Comparison of ENCODE assay signal across 8 mouse cellular contexts in genomic region chr6:23840001-23840400, GRCm38 (mm10). TPM values are rescaled to one million over a fixed set of nuclear protein-coding genes. Genes with fewer than 3 reads are reported as not detected.
DNase-seq lines count a peak whose midpoint lies in the region; ATAC-seq and TF ChIP-seq lines count a peak whose summit lies in the region.

No protein-coding gene starts in this region.

- TF ChIP-seq CTCF in forebrain, postnatal 0 days (IDR thresholded peaks at IDR 0.05; ENCODE audit: low read depth) = peak; percentile 47; the same call in 1 of the 2 replicates

- under 1% methylated on average over 15 of the region's 15 CpGs for WGBS in forebrain, postnatal 0 days

- no peak for DNase-seq in cerebellum, postnatal 4 days (ENCODE audit: low spot score in 2 of 2)
- peak; percentile 66 to 74 for DNase-seq in cerebellum, adult 18-20 months
- peak; percentile 48 for DNase-seq in forebrain, postnatal 0 days
- peak; percentile 27 for DNase-seq in kidney, adult 9 months
- peak; percentile 41 for DNase-seq in lung, postnatal 10 days
- no peak for DNase-seq in thymus, postnatal 4 days
- no peak for DNase-seq in urinary bladder, postnatal 4 days (ENCODE audit: low spot score in 2 of 2)

- peak; percentile 59; the same call in 1 of the 2 replicates for ATAC-seq in cerebellum, adult (ENCODE audit: insufficient number of reproducible peaks, low FRiP score, low TSS enrichment)
- no peak for ATAC-seq in forebrain, postnatal 0 days

- peak overlapping the region; percentile 74 for H3K4me3 ChIP-seq in forebrain, postnatal 0 days (ENCODE audit: low read depth, low read length)

- no peaks in the 10 kb centered on the region for H3K27me3 ChIP-seq in forebrain, postnatal 0 days (ENCODE audit: insufficient read depth, low read length)

- H3K4me1 ChIP-seq in forebrain, postnatal 0 days (ENCODE audit: insufficient read depth) = no peaks in the 10 kb centered on the region

- no peaks in the 10 kb centered on the region for H3K9me3 ChIP-seq in forebrain, postnatal 0 days (ENCODE audit: low read length)

- H3K9ac ChIP-seq in forebrain, postnatal 0 days = peak overlapping the region; percentile 66; the same call in 1 of the 2 replicates

- H3K4me2 ChIP-seq in forebrain, postnatal 0 days (ENCODE audit: low read depth) = peak overlapping the region; percentile 84

- no peak overlapping the region for H3K27ac ChIP-seq in forebrain, postnatal 0 days (ENCODE audit: low read depth, low read length)

- no peaks in the 10 kb centered on the region for H3K36me3 ChIP-seq in forebrain, postnatal 0 days (ENCODE audit: insufficient read depth)

RNA-seq across cellular contexts. Expression of gene Cadps2, which starts 0.8 kb away (rescaled TPM):
- 24.8 and 26.5 TPM in 2 replicates for total RNA-seq in forebrain, postnatal 0 days (2014; rRNA removed)
- 4.8 and 7.0 TPM in 2 replicates for polyA plus RNA-seq in forebrain, postnatal 0 days (2015; fragmentation: Nextera tagmentation; extraction: Ambion mirVana)

Comparison
In these comparisons a context has a peak if more than half of its experiments do, and no peak if none do; other contexts are left out.
1. DNase-seq: peak in cerebellum, adult 18-20 months (2 of 2), forebrain, postnatal 0 days (single experiment), kidney, adult 9 months (single experiment) and lung, postnatal 10 days (single experiment); none in cerebellum, postnatal 4 days (0 of 2), thymus, postnatal 4 days (single experiment) and urinary bladder, postnatal 4 days (0 of 2).